Mouse (Mus musculus) small intestine, adult 2 months (tissue): ENCODE results near the gene Aqp11.

Experiments
- CTCF ChIP-seq: fragments of 200-500 bp; IDR thresholded peaks from 2 replicates; pipeline ENCODE4 v1.5.1; 2012; ENCODE audit warnings: low read depth, mild to moderate bottlenecking, control low read depth, inconsistent platforms, low read length, moderate library complexity, mixed read lengths; ENCODE audit not compliant: insufficient replicate concordance, insufficient read length; ENCODE audit errors: extremely low read depth
- POLR2A ChIP-seq: fragments of 200-500 bp; IDR thresholded peaks from 2 replicates; pipeline ENCODE4 v1.6.1; 2012; ENCODE audit warnings: low read depth, mild to moderate bottlenecking, control low read depth, inconsistent platforms, low read length, moderate library complexity

- TF ChIP-seq CTCF = no peak
- TF ChIP-seq POLR2A = peak; percentile 64; the same call in 1 of the 2 replicates
Observed at GRCm38 (mm10) chr7:97737638-97738456, at the start of gene Aqp11.
